Mouse (Mus musculus) megakaryocyte, embryonic 14.5 days (primary cell): ENCODE data around the gene Cass4.

ENCODE experiments used
- FLI1 ChIP-seq: IDR thresholded peaks from 2 replicates; pipeline ENCODE4 v1.6.1; 2012; ENCODE audit warnings: low read length, inconsistent platforms, mixed read lengths
- GATA1 ChIP-seq: IDR thresholded peaks from 3 replicates; pipeline ENCODE4 v1.6.1; 2012; ENCODE audit warnings: mixed read lengths, low read length, inconsistent platforms, borderline replicate concordance

- TF ChIP-seq GATA1: no peak
- no peak for TF ChIP-seq FLI1
Observed at GRCm38 (mm10) chr2:172481654-172482385, 88.2 kb downstream of the Cass4 start.
